Mouse (Mus musculus): ENCODE data around the gene Olfr111.
"Not testable (repeated sequence)": the region's sequence is repeated elsewhere in the genome, so short reads cannot be mapped to it uniquely, and the experiment has no call there.

The Olfr111 gene

DNA sequence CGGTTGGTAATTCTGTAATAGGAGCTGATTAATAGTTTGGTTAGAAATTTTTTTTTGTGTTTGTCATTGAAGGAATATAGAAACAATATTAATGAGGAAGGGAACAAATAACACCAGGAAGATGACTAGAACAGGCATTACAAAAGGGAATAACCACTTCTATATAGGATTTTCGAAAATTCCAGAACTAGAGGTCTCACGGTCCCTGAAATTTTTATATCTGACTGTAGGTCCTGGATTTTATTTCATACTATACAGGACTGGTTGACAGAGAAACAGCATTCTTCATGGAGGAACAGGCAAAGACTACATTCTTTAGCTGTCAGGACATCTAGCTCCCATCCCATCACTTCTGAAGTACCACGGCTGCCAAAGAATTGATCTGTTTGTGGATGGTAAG, at the start of gene Olfr111:
TSS of gene Olfr111 (plus strand) at position 301 of the 400 bp plus-strand sequence.
- DNase-seq: no peak

- no peak for DNase-seq
These were observed 49.2 kb upstream of the Olfr111 start, which contains the start of gene Olfr109 for GRCm38 (mm10) chr17:37458616-37459015. TSS of gene Olfr109 (plus strand) at chr17:37458916.

- DNase-seq: no peak
These were observed 24.4 kb upstream of the Olfr111 start, which contains the start of gene H2-M2 for GRCm38 (mm10) chr17:37483452-37483851. TSS of gene H2-M2 (minus strand) at chr17:37483552.

DNA sequence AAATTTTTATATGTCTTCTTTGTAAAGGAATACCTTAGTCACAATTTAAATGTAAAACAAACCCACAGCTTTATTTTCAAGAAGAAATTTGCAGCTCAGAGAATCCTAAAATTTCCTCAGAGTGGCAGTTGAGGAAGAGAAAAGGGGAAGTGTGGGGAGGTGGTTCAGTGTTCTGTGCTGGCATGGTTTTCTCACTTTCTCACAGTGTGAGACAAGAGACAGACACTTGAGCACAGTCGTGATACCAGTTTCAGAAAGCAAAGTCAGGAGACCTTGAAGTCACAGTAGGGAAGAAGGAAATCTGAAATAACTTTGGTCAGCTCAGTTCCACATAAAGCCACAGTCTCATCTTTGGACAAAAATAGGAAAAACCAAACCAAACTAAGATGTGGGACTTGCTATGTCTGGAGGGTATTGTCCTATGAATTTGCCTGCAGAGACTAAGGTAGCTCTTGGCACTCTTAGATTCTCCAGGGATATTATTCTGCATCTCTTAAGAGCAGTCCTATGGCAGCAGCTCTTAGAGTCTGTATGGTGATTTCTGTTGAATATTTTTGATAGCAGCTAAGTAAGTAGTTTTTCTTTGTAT, 15.8 kb upstream of the Olfr111 start, which contains the start of gene Olfr110:
TSS of gene Olfr110 (plus strand) at position 539 of the 589 bp plus-strand sequence.
- no peak for DNase-seq

GRCm38 (mm10) chr17:37524612-37525011, 16.8 kb downstream of the Olfr111 start:
- DNase-seq: not testable (repeated sequence)

DNA sequence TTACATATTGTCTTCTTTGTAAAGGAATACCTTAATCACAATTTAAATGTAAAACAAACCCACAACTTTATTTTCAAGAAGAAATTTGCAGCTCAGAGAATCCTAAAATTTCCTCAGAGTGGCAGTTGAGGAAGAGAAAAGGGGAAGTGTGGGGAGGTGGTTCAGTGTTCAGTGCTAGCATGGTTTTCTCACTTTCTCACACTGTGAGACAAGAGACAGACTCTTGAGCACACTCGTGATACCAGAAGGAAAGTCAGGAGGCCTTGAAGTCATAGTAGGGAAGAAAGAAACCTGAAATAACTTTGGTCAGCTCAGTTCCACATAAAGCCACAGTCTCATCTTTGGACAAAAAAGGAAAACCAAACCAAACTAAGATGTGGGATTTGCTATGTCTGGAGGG, 17.6 kb downstream of the Olfr111 start:
- not testable (repeated sequence) for DNase-seq

DNA sequence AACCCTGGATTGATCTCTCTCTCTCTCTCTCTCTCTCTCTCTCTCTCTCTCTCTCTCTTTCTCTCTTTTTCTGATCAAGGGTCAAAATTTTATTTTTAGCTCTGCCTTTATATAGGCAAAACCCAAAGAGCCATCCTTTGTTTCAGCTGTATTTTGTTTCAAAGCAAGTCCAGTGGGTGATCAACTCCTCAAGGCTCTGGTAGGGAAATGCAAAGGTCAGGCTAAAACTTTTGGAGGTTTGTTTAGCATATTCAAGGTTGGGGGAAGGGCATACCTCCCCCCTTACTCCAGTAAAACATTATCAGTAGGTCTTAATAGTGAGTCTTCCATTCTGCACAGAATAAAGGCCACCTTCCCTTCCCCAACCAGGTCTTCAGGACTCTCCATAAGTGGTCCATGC, 27.3 kb downstream of the Olfr111 start:
- no peak for DNase-seq

- DNase-seq: not testable (repeated sequence)
These were observed 30.6 kb downstream of the Olfr111 start for GRCm38 (mm10) chr17:37538416-37538815.

- no peak for DNase-seq
These were observed 33.8 kb downstream of the Olfr111 start for GRCm38 (mm10) chr17:37541454-37542119.

DNA sequence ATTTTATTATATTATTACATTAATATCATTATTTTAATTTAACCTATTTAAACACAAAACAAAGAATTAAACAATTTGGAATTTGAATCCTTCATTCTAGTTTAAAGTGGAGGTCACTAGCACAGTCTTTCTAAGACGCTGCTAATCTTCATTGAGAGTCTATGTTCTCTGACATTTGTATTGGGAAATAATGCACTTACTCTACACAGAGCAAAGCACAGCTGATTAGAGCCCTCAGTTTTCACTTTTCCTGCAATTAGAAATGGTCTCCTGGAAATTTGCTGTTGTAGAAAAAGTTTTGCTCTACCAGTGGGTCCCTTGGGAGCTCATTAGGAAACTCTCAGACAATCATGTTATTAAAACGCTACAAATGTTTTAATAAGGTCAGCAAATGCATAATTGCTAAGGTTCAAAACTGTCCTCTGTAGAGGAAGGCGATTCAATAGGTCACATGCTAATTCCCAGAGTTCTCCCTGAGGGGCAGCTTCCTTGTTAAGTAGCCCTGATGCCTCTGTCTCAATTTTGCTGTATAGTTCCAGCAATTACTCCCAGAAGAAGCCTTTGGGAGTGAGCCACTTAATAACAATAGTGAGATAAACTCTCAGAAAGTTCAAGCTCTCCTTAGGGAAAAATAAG, 36.1 kb downstream of the Olfr111 start:
- peak; percentile 5 for DNase-seq

DNA sequence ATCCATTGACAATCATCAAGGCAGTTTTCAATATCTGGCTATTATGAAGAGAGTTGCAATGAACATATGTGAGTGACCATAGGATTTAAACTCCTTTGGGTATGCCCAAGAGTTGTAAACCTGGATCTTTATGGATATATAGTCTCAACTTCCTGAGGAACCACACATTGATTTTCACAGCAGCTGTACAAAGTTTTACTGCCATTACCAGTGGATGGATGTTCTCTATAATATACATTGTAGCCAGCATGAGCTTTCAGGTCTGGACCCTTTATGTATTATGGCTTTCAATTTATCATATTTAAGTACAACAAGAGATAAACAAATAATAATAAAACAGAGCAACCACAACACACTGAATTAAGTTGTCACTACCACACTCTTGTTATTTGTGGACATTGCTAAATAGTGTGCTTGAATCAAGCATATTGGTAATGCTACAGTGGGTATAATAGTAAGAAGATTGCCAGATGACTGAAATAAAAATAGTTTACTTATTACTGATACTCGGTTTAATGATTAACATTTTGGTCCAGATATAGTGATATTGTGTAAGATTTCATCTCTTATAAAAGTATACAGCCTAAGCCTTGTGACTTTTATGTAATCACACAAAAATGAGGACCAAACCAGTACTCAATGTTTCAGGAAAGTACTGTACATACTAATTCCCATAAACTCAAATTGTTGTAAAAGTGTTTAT, 51.2 kb downstream of the Olfr111 start:
- DNase-seq: no peak

GRCm38 (mm10) chr17:37569351-37569750, 61.5 kb downstream of the Olfr111 start, which contains the start of gene Olfr112:
TSS of gene Olfr112 (minus strand) at chr17:37569451.
- no peak for DNase-seq

DNA sequence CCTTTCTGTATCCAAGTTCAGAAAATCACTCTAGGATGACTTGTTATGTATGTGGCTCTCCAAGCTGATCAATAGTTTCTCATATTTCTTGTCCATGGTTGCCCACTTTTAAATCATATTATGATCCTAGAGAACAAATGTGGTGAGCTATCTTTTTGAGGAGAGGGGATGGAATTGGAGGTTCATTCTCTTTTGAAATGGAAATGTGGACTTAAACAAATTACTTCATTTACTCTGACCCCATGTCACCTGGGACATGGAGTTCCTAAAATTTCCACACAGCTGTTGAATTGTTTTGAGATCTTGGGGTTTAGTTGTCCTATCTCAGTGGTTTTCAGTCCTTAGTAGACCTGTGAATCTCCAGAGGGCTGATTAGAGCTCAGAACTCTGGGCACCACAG, 69.7 kb downstream of the Olfr111 start, which contains the start of gene Olfr113:
TSS of gene Olfr113 (minus strand) at position 101 of the 400 bp plus-strand sequence.
- no peak for DNase-seq

All from embryo, embryonic 11 days (tissue).